Mouse (Mus musculus) right cerebral cortex, postnatal 14 days (tissue): Measurements from ENCODE around the gene Slc20a1.
A peak's percentile ranks its signal among the peaks of the same experiment; 100 is the strongest.

Experiments used
- DNase-seq: peaks from one replicate; pipeline ENCODE4 v3.0.0; 2022

The Slc20a1 gene

GRCm38 (mm10) chr2:129228571-129228970, 30.0 kb downstream of the Slc20a1 start:
- DNase-seq: no peak

GRCm38 (mm10) chr2:129229316-129229715, 30.8 kb downstream of the Slc20a1 start:
- DNase-seq: no peak

- peak; percentile 65 for DNase-seq
Measured at GRCm38 (mm10) chr2:129232023-129232422, 33.5 kb downstream of the Slc20a1 start.

GRCm38 (mm10) chr2:129232484-129232883, 33.9 kb downstream of the Slc20a1 start:
- no peak for DNase-seq

- DNase-seq: no peak
Measured at GRCm38 (mm10) chr2:129233218-129233617, 34.7 kb downstream of the Slc20a1 start.

- no peak for DNase-seq
Measured at GRCm38 (mm10) chr2:129233803-129234477, 35.4 kb downstream of the Slc20a1 start.

GRCm38 (mm10) chr2:129234731-129235130, 36.2 kb downstream of the Slc20a1 start:
- no peak for DNase-seq

GRCm38 (mm10) chr2:129236526-129236925, 38.0 kb downstream of the Slc20a1 start:
- no peak for DNase-seq

- DNase-seq: no peak
Measured at GRCm38 (mm10) chr2:129240726-129241432, 42.3 kb downstream of the Slc20a1 start.

GRCm38 (mm10) chr2:129241845-129242833, 43.6 kb downstream of the Slc20a1 start:
- DNase-seq: no peak

- DNase-seq: no peak
Measured at GRCm38 (mm10) chr2:129243005-129243404, 44.4 kb downstream of the Slc20a1 start.

GRCm38 (mm10) chr2:129243786-129244185, 45.2 kb downstream of the Slc20a1 start:
- no peak for DNase-seq

GRCm38 (mm10) chr2:129244446-129245120, 46.0 kb downstream of the Slc20a1 start:
- DNase-seq: no peak

- no peak for DNase-seq
Measured at GRCm38 (mm10) chr2:129245618-129246017, 47.1 kb downstream of the Slc20a1 start.

- DNase-seq: no peak
Measured at GRCm38 (mm10) chr2:129246436-129246835, 47.9 kb downstream of the Slc20a1 start.

GRCm38 (mm10) chr2:129246924-129247323, 48.4 kb downstream of the Slc20a1 start:
- no peak for DNase-seq

GRCm38 (mm10) chr2:129247707-129248121, 49.1 kb downstream of the Slc20a1 start:
- no peak for DNase-seq

GRCm38 (mm10) chr2:129249321-129249720, 50.8 kb downstream of the Slc20a1 start:
- no peak for DNase-seq

GRCm38 (mm10) chr2:129252836-129253630, 54.5 kb downstream of the Slc20a1 start:
- DNase-seq: no peak

- DNase-seq: no peak
Measured at GRCm38 (mm10) chr2:129253631-129253970, 55.0 kb downstream of the Slc20a1 start.

- DNase-seq: no peak
Measured at GRCm38 (mm10) chr2:129254076-129254475, 55.5 kb downstream of the Slc20a1 start.

- DNase-seq: no peak
Measured at GRCm38 (mm10) chr2:129256006-129256405, 57.4 kb downstream of the Slc20a1 start.
